Mouse (Mus musculus) bone marrow macrophage, adult 2 months (primary cell): Measurements from ENCODE around the gene Iqch. TPM values are rescaled to one million over a fixed set of nuclear protein-coding genes. Genes with fewer than 3 reads are reported as not detected.
A peak's percentile ranks its signal among the peaks of the same experiment; 100 is the strongest.

Experiments
- H3K27ac ChIP-seq: 2 replicates; pipeline ENCODE4 v1.5.1; 2012; ENCODE audit warnings: low read depth, low read length; ENCODE audit not compliant: insufficient read depth
- H3K4me1 ChIP-seq: 2 replicates; pipeline ENCODE4 v1.6.1; 2012; ENCODE audit warnings: low read length; ENCODE audit not compliant: control insufficient read depth, insufficient read depth
- H3K4me3 ChIP-seq: 2 replicates; pipeline ENCODE4 v1.5.1; 2012; ENCODE audit warnings: mild to moderate bottlenecking, low read length, moderate library complexity; ENCODE audit not compliant: insufficient read depth
- CTCF ChIP-seq: IDR thresholded peaks from 2 replicates; pipeline ENCODE4 v1.5.1; 2012; ENCODE audit warnings: low read depth, mild to moderate bottlenecking, low read length, moderate library complexity
- POLR2A ChIP-seq: IDR thresholded peaks from 2 replicates; pipeline ENCODE4 v1.6.1; 2012; ENCODE audit warnings: mild to moderate bottlenecking, low read depth, low read length, borderline replicate concordance
- polyA plus RNA-seq: library from polyadenylated mRNA; stranded (reverse); fragments of >200 nt; gene quantifications from 2 replicates; pipeline ENCODE4 v1.2.4, GENCODE M21; 2012; ENCODE audit not compliant: missing spikeins, insufficient read depth, insufficient read length

Iqch gene
- polyA plus RNA-seq, 1 experiment: not detected

DNA sequence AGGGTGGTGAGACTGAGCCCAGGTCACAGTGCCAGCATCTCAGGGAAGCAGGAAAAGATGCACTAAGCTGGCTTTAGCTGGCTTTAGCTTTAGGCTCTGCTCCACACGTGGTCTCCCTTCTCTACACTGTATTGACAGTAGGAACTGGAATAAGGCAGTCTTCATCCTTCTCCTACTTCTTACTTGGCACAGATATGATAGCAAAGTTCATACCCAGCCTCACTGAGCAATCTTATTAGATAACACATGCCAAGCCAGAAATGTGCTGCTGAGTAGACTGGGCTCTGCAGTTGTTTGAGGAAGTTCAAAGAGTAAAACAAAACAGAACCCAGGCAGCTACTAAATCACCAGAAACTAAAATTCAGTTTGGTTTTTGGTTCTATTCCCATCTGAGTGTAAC is 11.3 kb upstream of the Iqch start:
- peaks cover 55% of the 10 kb centered on the region for H3K4me1 ChIP-seq
- H3K27ac ChIP-seq: peak overlapping the region; percentile 93
- TF ChIP-seq CTCF: no peak
- TF ChIP-seq POLR2A: no peak
- 0 out of 2 replicates have a peak overlapping the region, but pooled peaks have one; percentile 0 for H3K4me3 ChIP-seq

DNA sequence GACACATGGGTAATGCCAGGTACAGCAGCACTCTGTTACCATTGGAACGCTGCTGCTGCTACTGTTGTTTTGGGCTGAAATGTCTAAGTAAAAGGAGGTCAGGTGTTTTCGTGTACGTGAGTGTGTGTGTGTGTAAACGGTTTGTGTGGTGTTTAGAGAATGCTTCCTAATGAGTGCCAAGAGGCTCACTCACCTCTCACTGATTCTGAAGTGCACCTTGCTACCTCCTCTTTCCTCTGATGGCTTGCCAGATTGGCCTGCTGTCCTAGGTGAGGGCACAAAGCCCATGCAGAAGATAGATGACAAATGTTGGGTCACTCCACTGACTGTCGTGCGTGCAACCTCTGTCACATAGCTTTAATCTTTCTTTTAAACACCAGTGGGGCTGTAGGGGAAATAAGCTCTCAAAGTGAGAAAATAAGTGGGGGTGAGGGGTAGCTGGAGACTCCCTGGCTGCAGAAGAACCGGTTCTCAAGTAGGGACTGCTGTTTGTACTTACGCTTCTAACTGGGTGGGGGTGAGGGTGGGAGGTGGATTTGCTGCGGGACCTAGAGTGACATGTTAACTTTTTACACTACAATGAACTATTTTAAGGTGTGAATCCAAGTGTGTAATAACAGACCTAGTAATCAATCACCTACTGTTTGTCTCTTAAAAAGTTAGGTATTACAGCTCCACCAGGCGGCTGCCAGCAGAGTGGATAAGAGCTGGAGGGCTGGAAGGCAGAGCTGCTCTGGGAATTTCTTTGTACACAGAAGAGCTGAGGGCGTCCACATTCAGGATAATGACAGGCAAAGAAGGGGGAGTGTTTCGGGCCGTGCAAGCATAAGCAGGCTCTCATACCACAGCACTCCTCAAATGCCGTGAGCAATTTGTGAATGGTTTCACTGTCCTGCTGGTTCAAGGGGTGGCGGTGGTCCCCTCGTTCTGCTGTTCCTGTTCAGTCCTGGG is 10.5 kb upstream of the Iqch start:
- Histone ChIP-seq H3K4me1 (peaks cover 58% of the 10 kb centered on the region), H3K4me3 (peak overlapping the region; percentile 24), H3K27ac (peak overlapping the region; percentile 93)
- TF ChIP-seq POLR2A (no peak), CTCF (no peak)

DNA sequence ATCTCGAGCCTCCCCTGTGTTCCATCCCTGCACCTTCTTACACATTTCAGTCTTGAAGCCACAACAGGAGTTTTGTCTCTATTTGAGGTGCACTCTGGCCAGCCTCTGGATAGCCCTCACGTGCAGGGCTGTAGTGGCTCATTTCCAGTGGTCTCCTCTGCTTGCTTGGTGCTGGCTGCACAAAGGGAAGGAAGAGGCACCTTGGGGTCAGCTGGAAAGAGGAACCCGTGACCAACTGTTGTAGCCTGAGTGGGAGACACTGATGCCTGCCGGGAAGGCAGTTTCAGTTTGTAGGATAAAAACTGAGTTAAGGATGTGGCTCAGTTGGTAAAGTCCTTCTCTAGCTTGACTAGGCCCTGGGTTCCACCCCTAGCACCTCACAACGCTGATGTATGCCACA is 9.7 kb upstream of the Iqch start:
- H3K4me1 ChIP-seq: peaks cover 58% of the 10 kb centered on the region
- no peak for TF ChIP-seq CTCF
- no peak for TF ChIP-seq POLR2A
- H3K27ac ChIP-seq: peak overlapping the region; percentile 93
- H3K4me3 ChIP-seq: peak overlapping the region; percentile 24

GRCm38 (mm10) chr9:63610841-63611366 is 8.6 kb upstream of the Iqch start:
- Histone ChIP-seq H3K4me3 (peak overlapping the region; percentile 24), H3K4me1 (peaks cover 58% of the 10 kb centered on the region), H3K27ac (peak overlapping the region; percentile 92)
- TF ChIP-seq CTCF (no peak), POLR2A (no peak)

GRCm38 (mm10) chr9:63610231-63610630 is 7.9 kb upstream of the Iqch start:
- H3K27ac ChIP-seq: peak overlapping the region; percentile 92
- no peak overlapping the region for H3K4me3 ChIP-seq
- H3K4me1 ChIP-seq: peaks cover 54% of the 10 kb centered on the region
- TF ChIP-seq POLR2A (no peak), CTCF (peak; percentile 56)

GRCm38 (mm10) chr9:63609776-63610175 is 7.5 kb upstream of the Iqch start:
- TF ChIP-seq POLR2A: no peak
- TF ChIP-seq CTCF: no peak
- Histone ChIP-seq H3K4me1 (peaks cover 52% of the 10 kb centered on the region), H3K4me3 (no peak overlapping the region), H3K27ac (no peak overlapping the region; the same call in 1 of the 2 replicates)

DNA sequence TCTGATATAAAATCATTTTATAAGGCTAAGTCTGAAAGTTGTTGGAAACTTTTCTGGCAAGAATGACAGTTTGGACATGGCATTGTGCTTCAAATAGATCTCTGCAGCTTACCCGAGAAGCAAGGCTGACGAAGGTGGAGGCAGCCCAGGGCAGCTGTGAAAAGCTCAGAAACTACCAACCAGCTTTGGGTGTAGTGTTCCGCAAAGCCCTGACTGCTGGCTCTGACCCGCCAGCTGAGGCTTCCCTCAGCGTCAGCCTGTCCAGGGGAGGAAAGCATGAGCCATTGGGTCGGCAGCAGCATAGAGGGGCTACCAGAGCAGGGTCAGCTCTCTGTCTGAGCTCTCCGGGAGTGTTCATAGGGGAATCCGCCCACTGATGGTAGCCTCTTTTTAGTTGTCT is 7.0 kb upstream of the Iqch start:
- peaks cover 47% of the 10 kb centered on the region for H3K4me1 ChIP-seq
- no peak overlapping the region for H3K27ac ChIP-seq
- TF ChIP-seq POLR2A: no peak
- no peak overlapping the region for H3K4me3 ChIP-seq

DNA sequence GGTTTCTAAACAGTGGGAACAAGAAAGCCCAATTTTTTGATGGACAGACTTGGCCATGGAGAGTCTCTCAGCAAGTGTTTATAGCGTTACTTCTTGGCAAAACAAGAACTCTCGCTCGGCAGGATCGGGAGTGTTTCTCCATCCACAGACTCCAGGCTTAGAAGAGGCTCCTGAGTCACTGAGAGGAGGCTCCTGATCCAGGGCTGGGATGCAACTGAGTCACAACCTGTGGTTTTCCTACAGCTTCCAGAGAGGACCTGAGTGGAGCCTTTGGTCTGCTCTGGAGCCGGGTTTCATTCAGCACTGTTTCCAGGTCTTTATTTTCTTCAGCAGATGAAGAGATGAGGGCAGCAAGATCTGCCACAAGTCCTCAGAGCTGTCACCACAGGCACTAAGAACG is 5.7 kb upstream of the Iqch start:
- Histone ChIP-seq H3K4me3 (no peak overlapping the region), H3K4me1 (peaks cover 46% of the 10 kb centered on the region), H3K27ac (no peak overlapping the region)
- TF ChIP-seq POLR2A (no peak), CTCF (no peak)

GRCm38 (mm10) chr9:63606594-63606993 is 4.3 kb upstream of the Iqch start:
- TF ChIP-seq POLR2A (no peak), CTCF (no peak)
- Histone ChIP-seq H3K27ac (no peak overlapping the region), H3K4me1 (peaks cover 35% of the 10 kb centered on the region), H3K4me3 (no peak overlapping the region)

- no peak for TF ChIP-seq POLR2A
- TF ChIP-seq CTCF: no peak
- Histone ChIP-seq H3K4me1 (peaks cover 18% of the 10 kb centered on the region), H3K4me3 (peak overlapping the region; percentile 92), H3K27ac (peak overlapping the region; percentile 7)
These were observed 1.6 kb upstream of the Iqch start for GRCm38 (mm10) chr9:63603849-63604248.
